Mouse (Mus musculus) MEL (cell line): ENCODE measurements around the gene Natd1. TPM values are rescaled to one million over a fixed set of nuclear protein-coding genes. Genes with fewer than 3 reads are reported as not detected.
A peak's percentile ranks its signal among the peaks of the same experiment; 100 is the strongest.

Experiments used
- DNase-seq: peaks from one replicate; pipeline ENCODE4 v3.0.0; 2011; ENCODE audit warnings: low read depth, low spot score
- H3K27ac ChIP-seq: 2 replicates; pipeline ENCODE4 v1.5.1; 2012; ENCODE audit warnings: low read depth, mild to moderate bottlenecking, control low read depth, low read length, moderate library complexity; ENCODE audit not compliant: control insufficient read depth
- H3K27me3 ChIP-seq, 2 experiments: fragments of 150-350 bp in 1 of 2; sonication (generic) in 1 of 2; 2 replicates each; pipeline ENCODE4 v1.6.1; 2012; ENCODE audit warnings: low read length in 2 of 2, mild to moderate bottlenecking in 2 of 2, improper control_type of control experiment in 1 of 2, moderate library complexity in 1 of 2; ENCODE audit not compliant: insufficient read depth in 2 of 2, control insufficient read depth in 1 of 2
- H3K36me3 ChIP-seq, 2 experiments: 2 replicates each; pipeline ENCODE4 v1.6.1; 2012 to 2014; ENCODE audit warnings: low read length in 2 of 2, improper control_type of control experiment in 1 of 2, inconsistent platforms in 1 of 2, mild to moderate bottlenecking in 1 of 2; ENCODE audit not compliant: insufficient read depth in 2 of 2, control insufficient read depth in 1 of 2
- H3K4me1 ChIP-seq, 2 experiments: fragments of 150-350 bp in 1 of 2; sonication (generic) in 1 of 2; 2 replicates each; pipeline ENCODE4 v1.6.1; 2012; ENCODE audit warnings: low read length in 2 of 2, improper control_type of control experiment in 1 of 2, mild to moderate bottlenecking in 1 of 2; ENCODE audit not compliant: insufficient read depth in 2 of 2, control insufficient read depth in 1 of 2
- H3K4me3 ChIP-seq, 2 experiments: fragments of 150-350 bp in 1 of 2; sonication (generic) in 1 of 2; 2 replicates each; pipeline ENCODE4 v1.5.1; 2012; ENCODE audit warnings: low read depth in 2 of 2, low read length in 2 of 2, mild to moderate bottlenecking in 2 of 2, moderate library complexity in 2 of 2, control low read depth in 1 of 2, improper control_type of control experiment in 1 of 2; ENCODE audit not compliant: control insufficient read depth in 1 of 2, insufficient read depth in 1 of 2
- H3K79me2 ChIP-seq: 2 replicates; pipeline ENCODE4 v1.6.1; 2012; ENCODE audit warnings: mild to moderate bottlenecking, low read length, moderate library complexity; ENCODE audit not compliant: control insufficient read depth, poor library complexity, insufficient read depth
- H3K9ac ChIP-seq: 2 replicates; pipeline ENCODE4 v1.6.1; 2012; ENCODE audit warnings: low read depth, mild to moderate bottlenecking, control low read depth, low read length, moderate library complexity; ENCODE audit not compliant: control insufficient read depth, poor library complexity, severe bottlenecking
- H3K9me3 ChIP-seq: fragments of 150-350 bp; sonication (generic); replicated peaks from 2 replicates; pipeline ENCODE4 v1.6.1; 2012; ENCODE audit warnings: mild to moderate bottlenecking, low read length, improper control_type of control experiment, moderate library complexity; ENCODE audit not compliant: insufficient read depth
- BHLHE40 ChIP-seq: IDR thresholded peaks from 2 replicates; pipeline ENCODE4 v1.6.1; 2012; ENCODE audit warnings: low read depth, mild to moderate bottlenecking, inconsistent platforms, low read length, improper control_type of control experiment, borderline replicate concordance
- CHD1 ChIP-seq: IDR thresholded peaks from 2 replicates; pipeline ENCODE4 v1.6.1; 2012; ENCODE audit warnings: low read depth, mild to moderate bottlenecking, inconsistent platforms, low read length, improper control_type of control experiment
- CHD2 ChIP-seq: IDR thresholded peaks from 2 replicates; pipeline ENCODE4 v1.6.1; 2011; ENCODE audit warnings: low read length, improper control_type of control experiment
- CTCF ChIP-seq, 3 experiments: IDR thresholded peaks in 2 of 3; conservative IDR thresholded peaks in 1 of 3; 2 replicates each; pipeline ENCODE4 v1.5.1; 2011 to 2012; ENCODE audit warnings: low read length in 3 of 3, low read depth in 2 of 3, mild to moderate bottlenecking in 2 of 3, improper control_type of control experiment in 1 of 3, inconsistent platforms in 1 of 3, mixed read lengths in 1 of 3, moderate library complexity in 1 of 3; ENCODE audit not compliant: control insufficient read depth in 1 of 3, insufficient read depth in 1 of 3, poor library complexity in 1 of 3, severe bottlenecking in 1 of 3
- E2F4 ChIP-seq: IDR thresholded peaks from 2 replicates; pipeline ENCODE4 v1.6.1; 2011; ENCODE audit warnings: low read depth, low read length, improper control_type of control experiment, borderline replicate concordance
- GATA1 ChIP-seq: IDR thresholded peaks from 2 replicates; pipeline ENCODE4 v1.6.1; 2011; ENCODE audit warnings: low read depth, low read length, improper control_type of control experiment
- JUND ChIP-seq: IDR thresholded peaks from 2 replicates; pipeline ENCODE4 v1.6.1; 2011; ENCODE audit warnings: low read depth, mild to moderate bottlenecking, improper control_type of control experiment, low read length
- KAT2A ChIP-seq: conservative IDR thresholded peaks from 2 replicates; pipeline ENCODE4 v1.6.1; 2012; ENCODE audit warnings: low read depth, low read length, improper control_type of control experiment, inconsistent platforms
- MAFK ChIP-seq: IDR thresholded peaks from 2 replicates; pipeline ENCODE4 v1.6.1; 2011; ENCODE audit warnings: low read depth, mild to moderate bottlenecking, low read length, improper control_type of control experiment, borderline replicate concordance
- MAZ ChIP-seq: IDR thresholded peaks from 2 replicates; pipeline ENCODE4 v1.6.1; 2012; ENCODE audit warnings: low read depth, mild to moderate bottlenecking, inconsistent platforms, low read length, improper control_type of control experiment
- POLR2AphosphoS2 ChIP-seq: IDR thresholded peaks from 2 replicates; pipeline ENCODE4 v1.6.1; 2011; ENCODE audit warnings: low read length, improper control_type of control experiment
- POLR2AphosphoS5 ChIP-seq: IDR thresholded peaks from 2 replicates; pipeline ENCODE4 v1.6.1; 2012; ENCODE audit warnings: low read depth, borderline replicate concordance, mild to moderate bottlenecking, inconsistent platforms, low read length, moderate library complexity, mixed read lengths
- RAD21 ChIP-seq: IDR thresholded peaks from 2 replicates; pipeline ENCODE4 v1.6.1; 2011; ENCODE audit warnings: mild to moderate bottlenecking, low read depth, low read length, improper control_type of control experiment
- RCOR1 ChIP-seq: IDR thresholded peaks from 2 replicates; pipeline ENCODE4 v1.6.1; 2012; ENCODE audit warnings: low read depth, mild to moderate bottlenecking, inconsistent platforms, low read length, improper control_type of control experiment
- SIN3A ChIP-seq: IDR thresholded peaks from 2 replicates; pipeline ENCODE4 v1.6.1; 2012; ENCODE audit warnings: low read length, improper control_type of control experiment, inconsistent platforms
- TAL1 ChIP-seq: IDR thresholded peaks from 2 replicates; pipeline ENCODE4 v1.6.1; 2012; ENCODE audit warnings: mild to moderate bottlenecking, inconsistent platforms, low read length, moderate library complexity, mixed read lengths
- USF2 ChIP-seq, 2 experiments: IDR thresholded peaks; 2 replicates each; pipeline ENCODE4 v1.6.1; 2011 to 2012; ENCODE audit warnings: improper control_type of control experiment in 2 of 2, low read length in 2 of 2, borderline replicate concordance in 1 of 2, inconsistent platforms in 1 of 2, low read depth in 1 of 2, mild to moderate bottlenecking in 1 of 2; ENCODE audit not compliant: insufficient read depth in 1 of 2
- ZKSCAN1 ChIP-seq: IDR thresholded peaks from 2 replicates; pipeline ENCODE4 v1.6.1; 2012; ENCODE audit warnings: low read depth, mild to moderate bottlenecking, inconsistent platforms, low read length, improper control_type of control experiment, moderate library complexity
- ZMIZ1 ChIP-seq: IDR thresholded peaks from 2 replicates; pipeline ENCODE4 v1.6.1; 2012; ENCODE audit warnings: low read depth, mild to moderate bottlenecking, inconsistent platforms, low read length, improper control_type of control experiment, moderate library complexity
- ZNF384 ChIP-seq: IDR thresholded peaks from 2 replicates; pipeline ENCODE4 v1.6.1; 2012; ENCODE audit warnings: low read depth, mild to moderate bottlenecking, inconsistent platforms, low read length, improper control_type of control experiment
- polyA plus RNA-seq, 2 experiments: library from polyadenylated mRNA; stranded (reverse) in 1 of 2; unstranded in 1 of 2; fragments of >175 nt in 1 of 2; fragments of >200 nt in 1 of 2; gene quantifications; 2 replicates each; pipeline versions ENCODE4 v1.2.1 to v1.2.4; 2012; ENCODE audit warnings: low replicate concordance in 2 of 2, low read depth in 1 of 2; ENCODE audit not compliant: insufficient read length in 2 of 2, insufficient read depth in 1 of 2, missing spikeins in 1 of 2
- total RNA-seq: library from RNA; depleted of rRNA; stranded (reverse); fragments of 300-350 nt; gene quantifications from 2 replicates; pipeline ENCODE4 v1.2.3, GENCODE M21; 2012

Gene Natd1
- total and polyA plus RNA-seq, 3 experiments: 3.0 to 10.9 TPM; not detected in 1

GRCm38 (mm10) chr11:60953803-60954202 is 39.3 kb upstream of the Natd1 start:
- no peak for DNase-seq
- Histone ChIP-seq H3K27me3 (no peaks in the 10 kb centered on the region), H3K9ac (no peak overlapping the region), H3K4me3 (no peak overlapping the region), H3K4me1 (no peaks in the 10 kb centered on the region), H3K36me3 (peaks cover 0 to 8% of the 10 kb centered on the region in 2 experiments; a peak in 1 of 4 replicates)
- no peak for TF ChIP-seq TAL1
- 0 out of 6 replicates have a peak, but pooled peaks of 1 of the 3 experiments have one; percentile 13 for TF ChIP-seq CTCF (IDR thresholded peaks at IDR 0.05 in 2 of 3, conservative IDR thresholded peaks at IDR 0.05 in 1 of 3; ENCODE audit: control insufficient read depth in 1 of 3, insufficient read depth in 1 of 3, low read depth in 2 of 3, low read length in 3 of 3, poor library complexity in 1 of 3, severe bottlenecking in 1 of 3)
- TF ChIP-seq ZKSCAN1: no peak
- TF ChIP-seq, all 39 proteins: peak for 1
- Histone ChIP-seq H3K9me3 (no peaks in the 10 kb centered on the region), H3K27ac (no peak overlapping the region), H3K79me2 (no peaks in the 10 kb centered on the region)

- DNase-seq: no peak
- Histone ChIP-seq H3K27me3 (no peaks in the 10 kb centered on the region), H3K79me2 (no peaks in the 10 kb centered on the region), H3K27ac (no peak overlapping the region), H3K36me3 (peaks cover 0 to 14% of the 10 kb centered on the region in 2 experiments; a peak in 2 of 4 replicates), H3K4me3 (no peak overlapping the region), H3K4me1 (no peaks in the 10 kb centered on the region), H3K9ac (no peak overlapping the region), H3K9me3 (no peaks in the 10 kb centered on the region)
- TF ChIP-seq TAL1 (no peak), POLR2AphosphoS5 (no peak), BHLHE40 (no peak), KAT2A (no peak), USF2 (IDR thresholded peaks at IDR 0.05; ENCODE audit: borderline replicate concordance in 1 of 2, insufficient read depth in 1 of 2, low read depth in 1 of 2, low read length in 2 of 2) (no peak), GATA1 (no peak), MAFK (no peak), MAZ (no peak), CHD1 (no peak), POLR2AphosphoS2 (no peak), ZMIZ1 (no peak), RAD21 (no peak), CHD2 (no peak), JUND (no peak), SIN3A (no peak), E2F4 (no peak), ZNF384 (no peak), RCOR1 (no peak)
Observed at GRCm38 (mm10) chr11:60952986-60953385, 38.4 kb upstream of the Natd1 start.
